Mouse (Mus musculus) thymus, adult 18-20 months (tissue): ENCODE measurements around the gene Dbndd2.
A peak's percentile ranks its signal among the peaks of the same experiment; 100 is the strongest.

Experiments
- DNase-seq, 2 experiments: peaks; one replicate each; pipeline ENCODE4 v3.0.0; 2022; ENCODE audit warnings: mixed read lengths in 2 of 2

Dbndd2 gene

DNA sequence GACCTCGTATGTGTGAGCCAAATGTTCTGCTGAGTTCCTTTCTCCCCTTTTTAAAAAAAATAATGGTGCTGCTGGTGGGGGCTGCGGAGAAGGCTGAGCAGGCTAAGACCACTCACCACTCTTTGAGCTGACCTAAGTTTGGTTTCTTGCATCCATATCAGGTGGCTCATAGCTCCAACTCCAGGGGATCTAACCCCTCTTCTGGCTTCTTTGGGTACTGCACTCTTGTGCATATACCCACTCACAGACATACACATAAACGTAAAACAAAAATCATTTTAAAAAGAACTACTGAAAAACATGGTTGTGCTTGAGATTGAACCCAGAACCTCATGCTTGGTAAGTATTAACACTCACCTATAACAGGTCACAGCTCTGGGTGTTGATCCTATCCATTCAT, 19.0 kb downstream of the Dbndd2 start:
- DNase-seq, result no peak

GRCm38 (mm10) chr2:164505619-164506347, 19.9 kb downstream of the Dbndd2 start:
- DNase-seq, result no peak

- DNase-seq, result no peak
These were observed 21.9 kb downstream of the Dbndd2 start for GRCm38 (mm10) chr2:164507811-164508210.

DNA sequence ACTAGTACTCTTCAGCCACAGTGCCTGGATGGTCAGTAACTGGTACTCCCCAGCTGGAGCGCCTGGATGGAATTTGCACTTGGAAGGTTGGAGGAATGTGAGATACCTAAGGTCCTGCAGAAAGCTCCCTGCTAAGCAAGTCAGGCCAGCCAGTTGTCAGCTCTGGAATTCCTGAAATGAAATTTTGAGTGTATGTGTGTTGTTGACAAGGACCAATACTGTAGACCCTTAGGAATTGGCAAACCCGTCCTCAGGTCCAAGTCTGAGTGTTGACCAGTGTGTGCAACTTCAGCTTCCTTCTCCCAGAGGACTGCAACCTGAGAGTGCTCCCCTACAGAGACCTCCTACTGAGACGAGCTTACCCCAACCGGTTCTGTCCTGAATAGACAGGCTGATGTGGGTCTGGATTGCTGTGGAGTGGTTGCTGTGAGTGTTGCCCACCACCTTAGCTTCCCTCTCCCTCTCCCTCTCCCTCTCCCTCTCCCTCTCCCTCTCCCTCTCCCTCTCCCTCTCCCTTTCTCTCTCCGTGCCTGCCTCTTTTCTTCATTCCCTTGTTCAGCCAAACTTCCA, 24.8 kb downstream of the Dbndd2 start:
- DNase-seq, result no peak

DNA sequence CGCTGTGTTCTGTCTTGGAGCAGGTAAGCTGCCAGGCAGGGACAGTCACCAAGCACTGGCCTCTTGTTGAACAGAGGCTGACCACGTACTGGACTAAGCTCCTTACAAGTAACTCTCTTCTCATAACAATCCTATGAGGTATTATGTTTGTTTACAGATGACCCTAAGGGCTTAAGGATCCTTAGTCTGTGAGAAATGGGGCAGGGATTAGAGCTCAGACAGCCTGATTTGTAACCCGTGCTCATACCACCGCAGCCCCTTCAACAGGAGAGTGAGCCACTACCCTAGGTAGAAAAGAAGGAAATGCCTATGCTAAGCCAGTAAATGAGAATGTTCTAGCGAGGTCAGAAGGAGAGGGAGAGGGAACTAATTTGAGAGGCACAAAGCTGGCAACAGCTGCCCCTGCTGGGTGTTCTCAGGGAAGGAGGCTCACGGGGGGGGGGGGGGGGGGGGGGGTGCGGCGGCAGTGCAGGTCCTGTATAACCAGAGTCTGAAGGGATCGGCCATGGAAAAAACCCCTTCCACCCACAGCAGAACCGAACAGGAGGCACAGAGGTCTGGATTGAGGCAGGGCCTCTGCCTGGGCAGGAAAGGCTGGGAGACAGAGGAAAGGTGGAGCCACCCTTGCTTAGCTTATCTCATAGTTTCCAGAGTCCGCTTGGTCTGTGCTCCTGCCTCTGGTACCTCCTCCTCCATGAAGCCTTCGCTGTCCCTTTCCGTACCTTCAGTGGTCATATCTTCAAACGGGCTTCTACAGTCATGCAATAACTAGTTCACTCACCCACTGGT, 26.4 kb downstream of the Dbndd2 start:
- DNase-seq, result no peak

DNA sequence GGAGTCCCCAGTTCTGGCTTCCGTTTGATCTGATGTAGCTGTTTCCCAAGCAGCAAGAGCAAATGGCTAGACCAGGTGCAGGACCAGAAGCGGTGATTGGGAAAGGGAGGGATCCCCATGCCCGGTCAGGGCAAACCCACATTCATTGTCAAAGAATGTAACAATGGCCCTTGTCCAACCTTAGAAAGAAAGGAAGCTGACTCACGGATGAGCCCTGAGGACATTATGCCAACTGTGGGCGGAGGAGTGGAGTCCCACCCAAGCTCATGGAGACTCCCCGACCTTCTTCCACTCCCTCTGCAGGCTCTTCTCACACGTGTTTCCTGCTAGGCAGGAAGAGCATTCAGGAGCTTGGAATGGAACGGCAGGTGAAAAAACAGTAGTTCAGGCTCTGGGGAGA, 27.5 kb downstream of the Dbndd2 start:
- no peak for DNase-seq

DNA sequence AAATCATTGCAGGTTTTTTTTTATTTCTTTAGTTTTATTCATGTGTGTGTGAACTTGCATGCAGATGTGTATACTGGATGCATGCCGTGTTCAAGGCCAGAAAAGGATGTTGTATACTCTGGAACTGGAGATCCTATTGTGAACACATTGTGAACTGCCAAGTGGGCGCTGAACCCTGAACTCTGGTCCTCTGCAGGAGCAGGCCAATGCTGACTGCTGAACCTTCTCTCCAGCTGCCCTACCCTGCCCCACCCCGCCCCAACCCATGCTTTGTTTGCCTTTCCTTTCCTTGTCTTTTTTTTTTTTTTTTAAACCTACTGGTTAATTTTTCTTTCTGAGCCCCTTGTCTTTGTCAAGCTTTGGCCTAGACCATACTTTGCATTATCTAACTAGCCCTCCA, 29.0 kb downstream of the Dbndd2 start:
- no peak for DNase-seq

DNA sequence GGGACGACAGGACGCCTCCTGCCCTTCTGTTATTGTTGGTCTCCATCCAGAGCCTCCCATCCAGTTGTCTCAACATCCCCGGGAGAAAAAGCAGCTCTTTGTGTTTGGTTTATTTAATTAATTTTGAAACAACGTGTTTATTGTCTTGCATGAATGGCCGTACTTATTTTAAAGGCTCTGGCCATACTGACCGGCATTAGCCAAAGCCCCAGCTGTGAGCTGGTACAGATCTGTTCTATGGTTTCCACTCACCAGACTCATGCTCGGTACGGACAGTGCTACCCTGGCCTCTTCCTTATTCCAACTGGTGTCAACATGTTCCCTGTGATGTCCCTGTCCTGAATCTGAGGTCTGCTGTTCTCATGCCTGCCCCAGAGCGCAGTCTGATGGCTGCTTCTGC, 30.0 kb downstream of the Dbndd2 start:
- DNase-seq, result no peak

- no peak for DNase-seq
These were observed 30.7 kb downstream of the Dbndd2 start for GRCm38 (mm10) chr2:164516592-164516991.

DNA sequence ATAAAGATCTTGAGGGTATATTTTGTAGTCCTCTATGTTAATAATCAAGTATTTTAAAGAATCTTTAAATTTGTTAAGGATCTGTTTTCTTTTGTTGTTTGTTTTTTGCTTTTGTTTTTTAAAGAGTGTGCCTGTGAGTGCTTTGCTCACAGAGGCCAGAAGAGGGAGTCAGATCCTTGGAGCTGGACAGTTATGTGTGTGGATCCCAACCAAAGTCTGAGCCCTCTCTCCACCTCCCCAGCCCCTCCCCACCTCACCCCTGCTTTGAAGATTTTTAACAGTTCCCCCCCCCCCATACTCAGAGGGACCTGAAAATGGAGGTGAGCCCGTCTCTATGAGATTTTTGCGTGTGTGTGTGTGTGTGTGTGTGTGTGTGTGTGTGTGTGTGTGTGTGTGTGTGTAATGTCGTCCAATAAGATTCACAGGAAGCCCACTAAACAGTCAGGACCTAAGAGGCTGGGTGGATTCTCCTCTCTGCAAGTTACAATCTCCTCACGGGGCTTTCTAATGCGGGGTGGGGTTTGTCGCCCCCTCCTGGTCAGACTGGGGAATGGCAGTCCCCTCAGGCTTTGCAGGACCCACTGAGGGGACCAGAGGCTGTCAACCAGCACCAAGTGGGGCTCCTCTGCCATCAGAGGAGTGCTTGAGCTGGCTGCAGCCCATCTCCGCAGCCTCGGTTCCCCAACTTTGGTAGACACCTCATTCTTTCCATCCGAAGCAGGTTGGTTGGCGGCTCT, 31.7 kb downstream of the Dbndd2 start:
- DNase-seq, result peak; percentile 35

DNA sequence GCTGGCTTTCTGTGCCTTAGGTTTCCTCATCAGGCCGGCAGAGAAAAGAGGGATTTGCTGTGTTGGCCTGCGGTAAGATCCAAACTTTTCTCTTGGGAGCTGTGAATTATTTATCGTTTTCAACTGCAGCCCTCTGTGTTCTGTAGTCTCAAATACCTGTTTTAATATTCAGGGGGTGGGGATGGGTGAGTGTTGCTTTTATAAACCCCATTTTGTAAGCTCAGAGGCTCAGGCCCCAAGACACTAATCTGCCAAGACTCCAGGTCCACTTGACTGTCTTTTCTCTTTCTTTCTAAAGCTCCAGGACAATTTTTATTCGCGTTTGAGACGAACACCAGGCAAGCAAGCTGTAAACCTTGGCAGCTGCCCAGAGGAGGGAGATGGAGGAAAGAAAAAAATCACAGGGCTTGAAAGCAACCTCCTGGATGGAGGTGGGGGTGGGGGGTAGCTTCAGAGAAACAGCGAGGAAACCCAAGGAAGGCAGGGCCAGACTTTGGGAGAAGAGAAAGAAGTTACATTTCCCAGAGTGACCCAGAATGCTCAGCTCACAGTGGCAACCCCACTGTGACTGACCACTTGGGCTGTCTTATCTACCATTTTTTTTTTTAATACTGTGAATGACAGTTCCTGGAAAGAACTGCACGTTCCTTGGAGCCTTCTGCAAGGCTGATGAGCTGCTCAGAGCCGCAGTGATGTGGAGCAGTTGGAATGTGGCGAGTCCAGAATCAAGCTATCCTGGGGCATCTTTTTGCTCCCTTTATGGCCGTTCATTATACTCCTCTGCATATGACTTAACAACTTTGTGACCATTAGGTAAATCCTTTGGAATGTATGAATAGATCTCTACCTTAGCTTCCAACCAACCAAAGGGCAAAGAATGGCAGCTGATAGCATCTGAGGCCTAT, 32.6 kb downstream of the Dbndd2 start:
- DNase-seq, result no peak

DNA sequence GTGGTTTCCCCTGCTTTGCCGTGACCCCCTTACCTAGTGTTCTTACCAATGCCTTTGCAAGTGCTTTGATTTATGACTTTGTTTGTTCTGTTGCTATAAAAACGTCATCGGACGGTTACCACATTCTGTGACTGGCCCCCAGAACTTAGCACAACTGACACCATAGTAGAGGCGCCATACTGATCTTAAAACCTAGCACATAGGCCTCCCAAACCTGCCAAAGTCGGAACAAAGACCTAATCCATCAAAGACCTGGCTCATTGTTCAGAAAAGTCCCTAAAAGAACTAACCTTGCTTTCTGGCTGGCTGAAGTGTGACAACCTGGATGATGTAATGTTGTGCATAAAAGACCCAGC, 33.2 kb downstream of the Dbndd2 start:
- DNase-seq, result no peak

- DNase-seq, result peak in 1 of 2 experiments; percentile 19
These were observed 34.9 kb downstream of the Dbndd2 start for GRCm38 (mm10) chr2:164520782-164521181.

- DNase-seq, result peak; percentile 17 to 50
These were observed 35.9 kb downstream of the Dbndd2 start for GRCm38 (mm10) chr2:164521841-164522240.

GRCm38 (mm10) chr2:164522280-164522679, 36.4 kb downstream of the Dbndd2 start:
- DNase-seq, result no peak

DNA sequence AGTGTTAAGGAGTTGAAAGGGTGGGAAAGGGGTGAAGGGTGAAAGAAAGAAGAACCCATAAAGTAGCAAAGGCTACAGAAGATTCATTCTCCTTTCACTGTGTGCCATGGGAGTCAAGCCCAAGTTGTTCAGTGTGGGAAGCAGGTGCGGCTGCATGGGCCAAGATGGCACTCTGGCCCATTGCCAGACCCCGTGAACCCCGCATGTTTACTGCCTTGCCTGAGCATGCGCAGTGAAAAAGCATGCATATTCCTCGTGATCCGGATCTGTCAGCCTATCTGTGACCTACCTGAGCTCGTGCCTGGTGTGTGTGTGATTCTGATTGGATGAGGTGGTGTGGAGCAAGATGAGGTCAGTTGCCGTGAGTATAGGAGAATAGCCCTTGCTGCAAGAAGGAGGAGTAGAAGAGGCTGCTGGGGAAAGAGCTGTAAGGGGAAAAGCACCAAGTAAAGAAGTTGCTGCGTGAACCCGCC, 37.4 kb downstream of the Dbndd2 start:
- no peak for DNase-seq

DNA sequence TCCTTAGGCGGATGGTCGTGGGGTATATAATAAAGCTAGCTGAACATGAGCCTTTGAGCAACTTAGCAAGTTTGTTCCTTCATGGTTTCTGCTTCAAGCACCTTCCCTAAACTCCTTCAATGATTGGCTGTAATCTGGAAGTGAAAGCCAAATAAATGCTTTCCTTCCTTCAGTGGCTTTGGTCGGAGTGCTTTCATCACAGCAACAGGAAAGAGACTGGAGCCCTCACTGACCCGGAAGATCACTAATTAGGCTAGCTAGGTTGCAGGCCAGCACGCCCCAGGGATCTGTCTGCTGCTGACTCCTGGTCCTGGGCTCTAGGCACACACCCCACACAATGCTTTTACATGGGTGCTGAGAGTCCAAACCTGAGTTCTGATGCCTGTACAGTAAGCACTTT, 42.7 kb downstream of the Dbndd2 start:
- no peak for DNase-seq

DNA sequence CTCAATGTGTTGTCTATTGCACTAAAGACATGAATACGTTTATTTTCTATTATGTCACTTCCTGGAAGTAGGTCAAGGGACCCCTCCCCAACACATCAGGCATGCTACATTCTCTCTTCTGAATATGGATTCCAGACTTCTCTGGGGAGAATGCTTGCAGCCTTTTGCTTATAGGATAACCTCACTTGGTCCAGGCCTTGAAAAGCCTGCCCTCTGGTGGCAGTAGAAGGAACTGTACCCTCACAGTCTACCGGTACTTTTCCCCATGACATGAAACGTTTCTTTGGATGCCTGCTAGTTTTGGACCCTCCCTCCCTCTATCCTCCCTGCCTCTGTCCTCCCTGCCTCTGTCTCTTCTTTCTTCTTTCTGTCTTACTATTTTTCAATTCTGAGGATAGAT, 45.3 kb downstream of the Dbndd2 start:
- DNase-seq, result peak; percentile 24 to 27

DNA sequence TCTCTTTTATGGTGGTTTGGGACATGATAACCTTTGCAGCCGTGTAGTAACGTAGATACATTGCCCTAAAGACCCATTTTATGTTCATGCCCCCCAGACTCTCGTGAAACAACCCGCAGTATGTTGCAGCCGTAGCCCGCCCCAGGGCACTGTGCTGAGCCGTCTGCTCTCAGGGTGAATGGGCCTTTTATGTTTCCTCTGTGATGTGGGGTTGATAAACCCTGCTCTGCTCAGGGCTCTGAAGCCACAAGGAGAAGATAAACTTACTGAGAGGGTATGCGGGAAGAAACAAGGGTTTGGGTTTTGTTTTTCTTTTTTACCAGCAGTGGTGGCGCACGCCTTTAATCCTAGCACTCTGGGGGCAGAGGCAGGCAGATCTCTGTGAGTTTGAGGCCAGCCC, 48.4 kb downstream of the Dbndd2 start:
- no peak for DNase-seq

- DNase-seq, result no peak
These were observed 51.1 kb downstream of the Dbndd2 start for GRCm38 (mm10) chr2:164537003-164537402.

DNA sequence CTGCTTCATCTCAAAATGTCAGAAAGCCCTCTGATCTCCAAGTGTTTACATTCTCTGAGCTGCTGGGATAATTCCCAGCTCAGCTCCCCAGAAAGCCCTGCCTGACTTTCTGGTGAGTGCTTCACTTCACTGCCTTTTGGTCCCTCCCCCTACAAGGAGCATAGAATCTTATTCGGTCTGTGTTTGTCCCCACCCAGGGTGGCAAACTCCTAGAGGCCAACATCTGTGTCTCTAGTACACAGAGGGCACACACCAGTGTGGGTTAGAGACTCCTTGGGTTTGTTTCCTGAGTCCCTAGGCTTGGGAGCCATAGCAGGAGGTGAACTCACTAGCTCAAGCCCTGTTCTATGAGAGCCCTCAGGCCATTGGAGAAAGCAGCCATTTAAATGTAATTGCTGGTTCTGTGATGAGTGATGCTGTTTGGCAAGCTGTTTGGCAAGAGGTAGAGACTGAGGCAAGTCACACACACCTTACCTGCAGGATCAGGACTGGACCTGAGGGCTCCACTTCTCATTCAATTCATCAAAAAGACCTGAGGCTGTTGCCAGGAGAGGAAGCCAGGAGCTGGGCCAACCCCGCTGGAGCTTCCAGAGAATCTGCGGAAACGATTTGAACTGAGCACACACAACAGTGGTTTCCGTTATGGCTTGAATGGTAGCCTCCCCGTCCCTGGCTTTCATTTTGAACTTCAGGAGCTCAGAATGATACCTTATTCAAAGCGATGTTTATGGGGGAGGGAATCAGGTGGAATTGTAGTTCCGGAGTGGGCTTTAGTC, 54.9 kb downstream of the Dbndd2 start:
- DNase-seq, result no peak
